Mouse (Mus musculus) kidney, embryonic 16.5 days (tissue): ENCODE results near the gene Syne1. TPM values are rescaled to one million over a fixed set of nuclear protein-coding genes. Genes with fewer than 3 reads are reported as not detected.
A peak's percentile ranks its signal among the peaks of the same experiment; 100 is the strongest.

Experiments used
- ATAC-seq: fragments of 200-750 bp; cut with Nextera tagmentation; 2 replicates; pipeline ENCODE4 v1.8.0; 2017; ENCODE audit warnings: moderate TSS enrichment; ENCODE audit not compliant: low FRiP score, low TSS enrichment
- H3K27ac ChIP-seq: fragments of 300-500 bp; sonication (generic); 2 replicates; pipeline ENCODE4 v1.5.1; 2014; ENCODE audit warnings: low read length
- H3K27me3 ChIP-seq: fragments of 300-500 bp; sonication (generic); 2 replicates; pipeline ENCODE4 v1.6.1; 2014; ENCODE audit warnings: low read length, control low read depth, mixed read lengths; ENCODE audit not compliant: insufficient read depth
- H3K36me3 ChIP-seq: fragments of 300-500 bp; sonication (generic); 2 replicates; pipeline ENCODE4 v1.6.1; 2014; ENCODE audit warnings: low read length, control low read depth, mixed read lengths; ENCODE audit not compliant: insufficient read depth
- H3K4me1 ChIP-seq: fragments of 300-500 bp; sonication (generic); 2 replicates; pipeline ENCODE4 v1.6.1; 2014; ENCODE audit warnings: low read length, control low read depth, mixed read lengths; ENCODE audit not compliant: insufficient read depth
- H3K4me2 ChIP-seq: fragments of 300-500 bp; sonication (generic); replicated peaks from 2 replicates; pipeline ENCODE4 v1.6.1; 2014; ENCODE audit warnings: low read depth, low read length
- H3K4me3 ChIP-seq: fragments of 300-500 bp; sonication (generic); 2 replicates; pipeline ENCODE4 v1.5.1; 2014; ENCODE audit warnings: mild to moderate bottlenecking, low read length
- H3K9ac ChIP-seq: fragments of 300-500 bp; sonication (generic); replicated peaks from 2 replicates; pipeline ENCODE4 v1.6.1; 2014; ENCODE audit warnings: low read length
- H3K9me3 ChIP-seq: fragments of 300-500 bp; sonication (generic); 2 replicates; pipeline ENCODE4 v1.6.1; 2016; ENCODE audit warnings: low read length, control low read depth
- WGBS: fragments of 180-500 bp; shearing (Covaris S2); extraction: QIAGEN DNeasy Blood & Tissue Kit; methylation state at CpG from one replicate; pipeline ENCODE4 v1.1.7; 2014; 5-methylcytosine and 5-hydroxymethylcytosine counted together
- polyA plus RNA-seq: library from polyadenylated mRNA; unstranded; fragments of >200 nt; fragmentation: Nextera tagmentation; extraction: Ambion mirVana; gene quantifications from 2 replicates; pipeline ENCODE4 v1.2.1, GENCODE M21; 2015

Syne1 gene
- polyA plus RNA-seq, 1 experiment from 2014 or later, result 5.2 TPM

- ATAC-seq, result no peak
- Histone ChIP-seq H3K9ac (no peak overlapping the region), H3K4me1 (no peaks in the 10 kb centered on the region), H3K27ac (no peak overlapping the region), H3K27me3 (no peaks in the 10 kb centered on the region), H3K9me3 (no peaks in the 10 kb centered on the region), H3K4me2 (no peak overlapping the region), H3K4me3 (no peak overlapping the region), H3K36me3 (no peaks in the 10 kb centered on the region)
- WGBS, result 74% methylated on average over 19 of the region's 19 CpGs
Observed at GRCm38 (mm10) chr10:5185156-5186083, 365.9 kb downstream of the Syne1 start.

GRCm38 (mm10) chr10:5181771-5182176 lies 369.5 kb downstream of the Syne1 start:
- WGBS, result 81% methylated on average over 4 of the region's 4 CpGs
- no peak for ATAC-seq
- no peak overlapping the region for H3K27ac ChIP-seq
- no peaks in the 10 kb centered on the region for H3K27me3 ChIP-seq
- H3K36me3 ChIP-seq, result no peaks in the 10 kb centered on the region
- H3K4me2 ChIP-seq, result no peak overlapping the region
- no peaks in the 10 kb centered on the region for H3K9me3 ChIP-seq
- H3K4me3 ChIP-seq, result no peak overlapping the region
- no peaks in the 10 kb centered on the region for H3K4me1 ChIP-seq
- no peak overlapping the region for H3K9ac ChIP-seq

GRCm38 (mm10) chr10:5179891-5180290 lies 371.4 kb downstream of the Syne1 start:
- 54% methylated on average over 3 of the region's 3 CpGs for WGBS
- no peak overlapping the region for H3K4me3 ChIP-seq
- no peak for ATAC-seq

GRCm38 (mm10) chr10:5177446-5178015 lies 373.8 kb downstream of the Syne1 start:
- no peak overlapping the region for H3K4me3 ChIP-seq
- 0 out of 2 replicates have a peak, but pooled peaks cover 3% of the 10 kb centered on the region for H3K36me3 ChIP-seq
- no peak overlapping the region for H3K4me2 ChIP-seq
- no peak overlapping the region for H3K9ac ChIP-seq
- no peaks in the 10 kb centered on the region for H3K9me3 ChIP-seq
- H3K27me3 ChIP-seq, result no peaks in the 10 kb centered on the region
- ATAC-seq, result no peak
- no peaks in the 10 kb centered on the region for H3K4me1 ChIP-seq
- H3K27ac ChIP-seq, result no peak overlapping the region
- WGBS, result 58% methylated on average over 9 of the region's 9 CpGs

More at GRCm38 (mm10) chr10:5179891-5180290, 371.4 kb downstream of the Syne1 start:
- Histone ChIP-seq H3K27ac (no peak overlapping the region), H3K4me1 (no peaks in the 10 kb centered on the region), H3K36me3 (0 out of 2 replicates have a peak, but pooled peaks cover 3% of the 10 kb centered on the region), H3K27me3 (no peaks in the 10 kb centered on the region), H3K9ac (no peak overlapping the region), H3K9me3 (no peaks in the 10 kb centered on the region), H3K4me2 (no peak overlapping the region)

- 0 out of 2 replicates have a peak, but pooled peaks cover 3% of the 10 kb centered on the region for H3K36me3 ChIP-seq
- 68% methylated on average over 2 of the region's 2 CpGs for WGBS
- no peak overlapping the region for H3K9ac ChIP-seq
- no peaks in the 10 kb centered on the region for H3K9me3 ChIP-seq
- H3K27me3 ChIP-seq, result no peaks in the 10 kb centered on the region
- H3K4me1 ChIP-seq, result no peaks in the 10 kb centered on the region
- no peak overlapping the region for H3K4me3 ChIP-seq
- no peak overlapping the region for H3K27ac ChIP-seq
- ATAC-seq, result no peak
- H3K4me2 ChIP-seq, result no peak overlapping the region
Observed at GRCm38 (mm10) chr10:5176371-5176770, 374.9 kb downstream of the Syne1 start.

GRCm38 (mm10) chr10:5170425-5170824 lies 380.9 kb downstream of the Syne1 start:
- no peak overlapping the region for H3K27ac ChIP-seq
- ATAC-seq, result no peak
- H3K9ac ChIP-seq, result no peak overlapping the region
- no peak overlapping the region for H3K4me2 ChIP-seq
- H3K9me3 ChIP-seq, result no peaks in the 10 kb centered on the region
- 49% methylated on average over 1 of the region's 1 CpGs for WGBS
- H3K27me3 ChIP-seq, result no peaks in the 10 kb centered on the region
- peaks cover 4% of the 10 kb centered on the region; the same call in 1 of the 2 replicates for H3K4me1 ChIP-seq
- H3K4me3 ChIP-seq, result no peak overlapping the region
- H3K36me3 ChIP-seq, result peaks cover 6% of the 10 kb centered on the region

- Histone ChIP-seq H3K36me3 (peaks cover 6% of the 10 kb centered on the region), H3K4me1 (peaks cover 7% of the 10 kb centered on the region; the same call in 1 of the 2 replicates), H3K4me2 (no peak overlapping the region), H3K27ac (0 out of 2 replicates have a peak overlapping the region, but pooled peaks have one; percentile 17), H3K9me3 (no peaks in the 10 kb centered on the region), H3K27me3 (no peaks in the 10 kb centered on the region), H3K9ac (no peak overlapping the region), H3K4me3 (no peak overlapping the region)
- WGBS, result 71% methylated on average over 3 of the region's 3 CpGs
- ATAC-seq, result no peak
Observed at GRCm38 (mm10) chr10:5167481-5167880, 383.8 kb downstream of the Syne1 start.

GRCm38 (mm10) chr10:5165439-5165838 lies 385.8 kb downstream of the Syne1 start:
- Histone ChIP-seq H3K36me3 (peaks cover under 1% of the 10 kb centered on the region), H3K9me3 (no peaks in the 10 kb centered on the region), H3K4me3 (no peak overlapping the region), H3K27me3 (no peaks in the 10 kb centered on the region), H3K4me1 (peaks cover 10% of the 10 kb centered on the region; the same call in 1 of the 2 replicates), H3K4me2 (no peak overlapping the region), H3K27ac (no peak overlapping the region), H3K9ac (no peak overlapping the region)
- 74% methylated on average over 5 of the region's 5 CpGs for WGBS
- ATAC-seq, result no peak

GRCm38 (mm10) chr10:5163770-5164169 lies 387.5 kb downstream of the Syne1 start:
- no peak overlapping the region for H3K4me3 ChIP-seq
- H3K9me3 ChIP-seq, result no peaks in the 10 kb centered on the region
- H3K36me3 ChIP-seq, result no peaks in the 10 kb centered on the region
- no peaks in the 10 kb centered on the region for H3K27me3 ChIP-seq
- no peak overlapping the region for H3K4me2 ChIP-seq
- 57% methylated on average over 6 of the region's 6 CpGs for WGBS
- H3K4me1 ChIP-seq, result peaks cover 17% of the 10 kb centered on the region; the same call in 1 of the 2 replicates
- no peak overlapping the region for H3K27ac ChIP-seq
- no peak for ATAC-seq
- no peak overlapping the region for H3K9ac ChIP-seq

- Histone ChIP-seq H3K9me3 (no peaks in the 10 kb centered on the region), H3K4me2 (no peak overlapping the region), H3K9ac (no peak overlapping the region), H3K27me3 (no peaks in the 10 kb centered on the region), H3K27ac (no peak overlapping the region), H3K4me3 (no peak overlapping the region), H3K4me1 (peaks cover 20% of the 10 kb centered on the region; the same call in 1 of the 2 replicates), H3K36me3 (no peaks in the 10 kb centered on the region)
- no peak for ATAC-seq
- WGBS, result 88% methylated on average over 3 of the region's 3 CpGs
Observed at GRCm38 (mm10) chr10:5163286-5163685, 388.0 kb downstream of the Syne1 start.
